Mouse (Mus musculus): ENCODE measurements around the gene Rpl23a.

Rpl23a gene

DNA sequence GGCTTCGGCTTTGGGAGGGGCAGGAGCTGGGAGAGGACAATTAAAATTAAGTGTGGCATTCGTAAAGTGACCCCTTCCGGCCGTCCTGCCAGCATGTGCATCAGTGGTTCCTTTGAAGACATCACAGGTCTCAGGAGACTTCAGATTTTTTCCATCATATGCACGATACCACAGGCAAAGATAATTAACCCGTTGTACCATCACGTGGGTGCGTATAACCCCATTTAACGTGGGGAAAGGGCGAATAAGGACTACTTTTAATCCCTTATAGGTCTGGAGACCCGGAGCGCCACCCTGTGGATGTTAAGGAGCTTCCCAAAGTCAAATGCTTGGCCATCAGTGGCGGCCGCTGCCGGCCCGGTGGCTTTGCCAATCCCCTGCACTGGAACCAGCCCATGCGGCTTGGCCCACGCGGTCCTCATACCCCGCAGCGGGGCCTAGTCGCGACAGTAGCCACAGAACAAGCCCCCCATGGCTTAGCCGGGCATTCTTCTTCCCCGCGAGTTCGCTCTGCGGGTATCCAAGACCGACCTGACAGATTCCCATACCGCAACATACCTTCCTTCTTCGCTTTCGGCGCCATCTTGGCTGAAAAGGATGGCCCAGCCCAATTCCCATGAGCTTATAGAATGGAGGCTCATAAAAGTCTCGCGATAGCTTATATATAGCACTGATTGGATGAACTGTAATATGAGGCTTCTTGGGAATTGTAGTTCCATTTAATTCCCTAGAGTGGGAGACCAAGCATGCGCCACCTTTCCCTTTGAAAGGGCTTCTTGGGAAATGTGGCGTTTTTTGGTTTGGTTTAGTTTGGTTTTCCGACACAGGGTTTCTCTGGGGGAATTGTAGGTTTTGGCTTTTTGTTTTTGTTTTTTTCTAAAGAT is at the start of gene Rpl23a:
Rpl23a (minus strand) TSS at position 624 of the 884 bp plus-strand sequence.
- DNase-seq (ENCODE audit: low spot score), result peak; percentile 78

DNA sequence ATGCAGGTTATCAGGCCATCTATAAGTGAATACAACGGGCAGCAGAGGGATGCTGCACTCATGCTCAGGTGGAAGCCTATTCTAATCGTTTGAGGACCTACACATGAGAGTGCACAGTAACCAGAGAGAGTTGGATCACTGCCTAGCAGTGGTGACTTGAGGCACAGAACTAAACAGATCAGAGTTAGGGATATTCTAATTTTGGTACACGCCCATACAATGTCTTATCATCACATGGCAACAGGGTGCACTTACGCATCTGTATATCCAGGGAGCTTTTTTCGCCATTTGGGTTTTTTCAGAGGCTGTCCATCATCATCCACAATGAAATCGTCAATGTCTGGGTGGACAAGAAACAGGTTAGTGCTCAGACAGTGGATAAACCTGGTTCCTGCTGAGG is 48.1 kb upstream of the Rpl23a start:
- DNase-seq (ENCODE audit: low spot score), result no peak

DNA sequence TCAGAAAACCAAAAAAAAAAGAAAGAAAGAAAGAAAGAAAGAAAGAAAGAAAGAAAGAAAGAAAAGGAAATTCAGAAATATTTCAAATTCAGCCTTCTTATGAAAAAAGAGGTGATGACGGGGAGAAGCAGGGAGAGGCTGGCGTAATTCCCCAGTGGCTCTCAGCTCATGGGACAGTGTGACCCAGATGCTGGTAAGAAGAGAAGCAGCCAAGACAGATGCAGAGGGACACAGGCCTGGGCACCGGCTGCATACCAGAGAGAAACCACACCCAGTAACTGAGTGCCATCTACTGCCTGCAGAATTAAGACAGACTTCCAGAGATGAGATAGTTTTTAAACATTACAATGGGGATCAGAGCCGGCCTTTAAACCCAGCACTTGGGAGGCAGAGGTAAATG is 40.2 kb upstream of the Rpl23a start:
- DNase-seq (ENCODE audit: low spot score), result no peak

- DNase-seq (ENCODE audit: low spot score), result no peak
These were observed 32.4 kb upstream of the Rpl23a start for GRCm38 (mm10) chr11:78215709-78216317.

DNA sequence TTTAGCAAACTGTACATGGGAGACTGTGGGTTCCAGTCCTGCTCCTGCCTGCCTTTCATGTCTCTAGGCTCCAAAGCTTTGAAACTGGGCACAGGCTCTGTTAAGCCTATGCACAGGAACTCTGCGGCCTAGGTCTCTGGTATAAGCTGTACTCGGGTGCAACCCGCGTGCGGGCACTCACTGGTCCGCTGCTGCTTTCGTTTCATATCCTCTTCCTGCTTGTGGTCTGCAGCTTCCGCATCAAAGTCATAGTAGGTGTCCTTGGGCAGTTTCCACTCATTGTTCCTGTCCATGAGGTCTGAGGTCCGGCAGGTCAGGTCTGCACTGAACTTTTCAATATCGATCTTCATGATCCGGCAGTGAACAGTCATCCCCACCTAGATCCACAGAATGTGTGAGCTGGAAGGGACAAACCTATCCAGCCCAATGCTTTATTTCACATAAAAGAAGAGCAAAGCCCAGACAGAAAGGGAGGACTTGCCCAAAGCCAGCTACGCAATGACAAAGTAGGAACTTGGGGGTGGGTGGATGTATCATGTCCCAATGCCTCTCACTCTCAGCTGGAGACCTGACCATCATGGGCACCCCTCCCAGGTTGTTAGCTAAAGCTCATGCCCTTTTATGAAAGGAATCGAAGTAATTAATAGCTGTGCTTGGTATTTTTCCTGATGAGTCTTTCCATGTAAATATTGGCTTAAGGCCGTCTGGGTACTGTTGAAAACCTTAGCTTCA is 29.9 kb upstream of the Rpl23a start:
- DNase-seq (ENCODE audit: low spot score), result no peak

- no peak for DNase-seq (ENCODE audit: low spot score)
These were observed 28.1 kb upstream of the Rpl23a start for GRCm38 (mm10) chr11:78211513-78211912.

DNA sequence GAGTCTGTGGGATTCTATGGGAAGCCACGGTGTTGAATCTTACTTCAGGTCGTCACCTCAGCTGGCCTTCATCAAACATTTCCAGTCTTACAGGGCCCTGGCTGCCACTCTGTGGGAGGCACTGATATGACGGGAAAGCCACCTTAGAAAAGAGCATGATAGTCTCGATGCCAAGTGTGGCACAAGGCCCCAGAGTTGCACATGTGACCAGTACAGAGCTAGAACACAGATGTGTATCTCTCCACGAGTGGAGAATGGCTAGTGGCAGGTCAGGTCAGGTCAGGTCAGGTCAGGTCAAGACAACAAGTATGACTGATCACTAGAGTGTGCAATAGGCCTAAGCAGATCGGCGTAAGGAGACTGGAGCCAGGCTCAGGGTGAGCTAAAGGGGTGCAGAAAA is 27.2 kb upstream of the Rpl23a start:
- no peak for DNase-seq (ENCODE audit: low spot score)

GRCm38 (mm10) chr11:78209886-78210285 is 26.5 kb upstream of the Rpl23a start:
- no peak for DNase-seq (ENCODE audit: low spot score)

DNA sequence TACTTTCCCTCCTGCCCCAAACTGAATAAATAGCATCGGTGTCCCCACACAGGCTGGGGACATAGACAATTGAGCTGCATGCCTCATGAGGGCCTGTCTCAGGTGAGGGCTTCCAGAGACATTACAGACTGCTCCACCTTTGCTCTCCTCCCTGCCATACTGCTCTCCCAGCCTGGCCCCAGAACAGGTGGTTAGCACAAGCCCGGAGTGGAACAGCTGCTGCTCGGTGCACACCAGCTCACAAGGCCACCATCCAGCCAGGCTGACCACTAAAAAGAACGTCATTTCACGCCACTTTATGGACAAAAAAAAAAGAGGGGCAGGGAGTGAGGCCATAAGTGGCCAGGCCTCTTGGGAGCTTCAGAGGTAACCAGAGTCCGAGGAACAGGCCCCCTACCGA is 23.8 kb upstream of the Rpl23a start:
- DNase-seq (ENCODE audit: low spot score), result no peak

DNA sequence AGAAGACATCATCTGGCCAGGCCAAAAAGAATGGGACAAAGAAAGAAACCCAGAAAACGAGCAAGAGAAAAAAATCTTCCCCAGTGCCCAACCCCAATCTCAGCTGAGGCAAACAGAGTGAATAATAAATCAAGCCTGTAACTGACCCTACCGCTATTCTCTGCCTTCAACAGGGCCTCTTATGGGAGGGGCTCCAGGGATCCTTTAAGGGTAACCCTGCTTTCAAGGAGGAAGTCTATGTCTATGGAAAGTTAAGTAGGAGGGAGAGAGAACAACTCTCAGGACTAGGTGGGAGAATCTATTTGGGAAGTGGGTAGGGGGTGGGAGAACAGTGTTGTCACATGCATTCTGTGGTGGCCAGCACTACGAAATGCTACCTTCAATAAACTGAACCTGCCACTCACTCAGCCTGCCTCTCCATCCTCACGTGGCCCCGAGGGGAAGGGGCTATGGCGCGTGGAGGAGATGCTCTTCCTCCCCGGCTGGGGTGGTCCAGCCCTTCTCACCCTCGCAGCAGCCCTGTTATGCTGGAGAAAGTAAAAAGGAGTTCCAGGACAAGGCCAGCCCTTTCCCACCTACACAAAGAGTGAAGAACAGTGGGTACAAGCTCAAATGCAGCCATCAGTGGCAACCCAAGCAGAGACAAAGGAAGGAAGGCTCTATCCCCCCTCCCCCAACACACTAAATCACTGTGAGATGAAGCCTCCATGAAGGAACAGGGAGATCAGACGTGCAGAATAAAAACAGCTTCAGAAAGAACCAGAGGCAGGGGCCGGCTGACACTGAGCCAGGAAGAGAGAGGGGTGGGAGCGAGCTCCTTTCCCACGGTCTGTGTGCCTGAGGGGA is 22.2 kb upstream of the Rpl23a start:
- no peak for DNase-seq (ENCODE audit: low spot score)

- DNase-seq (ENCODE audit: low spot score), result no peak
These were observed 20.9 kb upstream of the Rpl23a start for GRCm38 (mm10) chr11:78204287-78204686.

- no peak for DNase-seq (ENCODE audit: low spot score)
These were observed 19.0 kb upstream of the Rpl23a start for GRCm38 (mm10) chr11:78202372-78202771.

- no peak for DNase-seq (ENCODE audit: low spot score)
These were observed 11.9 kb upstream of the Rpl23a start for GRCm38 (mm10) chr11:78195101-78195863.

GRCm38 (mm10) chr11:78194411-78195100 is 11.2 kb upstream of the Rpl23a start:
- DNase-seq (ENCODE audit: low spot score), result peak; percentile 84

DNA sequence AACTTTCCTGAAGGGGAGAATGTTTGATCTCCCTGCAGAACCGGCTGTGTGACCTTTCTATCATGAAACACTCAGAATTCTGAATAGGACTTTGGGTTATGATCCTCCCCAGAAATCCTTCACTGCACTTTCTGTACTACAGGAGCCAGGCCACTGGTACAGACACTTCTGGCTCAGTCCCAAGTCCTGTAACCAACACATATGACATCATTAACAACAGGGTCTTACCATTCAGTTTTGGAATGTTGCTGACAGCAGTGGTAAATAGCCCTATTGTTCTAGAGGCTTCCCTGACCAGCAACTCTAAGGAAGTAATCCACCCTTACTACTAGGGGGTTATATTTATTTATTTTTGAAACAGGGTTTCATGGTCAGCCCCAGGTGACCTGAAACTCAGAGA is 9.7 kb upstream of the Rpl23a start, which contains the start of gene Proca1:
Proca1 (plus strand) TSS at position 280 of the 400 bp plus-strand sequence.
- DNase-seq (ENCODE audit: low spot score), result no peak

DNA sequence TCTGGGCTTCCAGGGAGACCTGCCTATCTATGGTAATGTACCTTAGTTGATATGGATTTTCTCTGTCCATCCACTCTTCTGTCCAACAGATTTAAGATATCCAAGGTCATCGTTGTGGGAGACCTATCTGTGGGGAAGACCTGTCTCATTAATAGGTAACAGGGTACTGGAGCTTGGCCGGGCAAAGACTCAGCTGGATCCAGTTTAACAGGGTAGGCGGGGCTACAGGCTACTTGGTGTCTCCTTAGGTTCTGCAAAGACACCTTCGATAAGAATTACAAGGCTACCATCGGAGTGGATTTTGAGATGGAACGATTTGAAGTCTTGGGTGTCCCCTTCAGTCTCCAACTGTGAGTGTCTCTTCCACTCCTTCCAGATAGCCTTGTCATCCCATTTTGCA is 6.7 kb upstream of the Rpl23a start:
- DNase-seq (ENCODE audit: low spot score), result no peak

DNA sequence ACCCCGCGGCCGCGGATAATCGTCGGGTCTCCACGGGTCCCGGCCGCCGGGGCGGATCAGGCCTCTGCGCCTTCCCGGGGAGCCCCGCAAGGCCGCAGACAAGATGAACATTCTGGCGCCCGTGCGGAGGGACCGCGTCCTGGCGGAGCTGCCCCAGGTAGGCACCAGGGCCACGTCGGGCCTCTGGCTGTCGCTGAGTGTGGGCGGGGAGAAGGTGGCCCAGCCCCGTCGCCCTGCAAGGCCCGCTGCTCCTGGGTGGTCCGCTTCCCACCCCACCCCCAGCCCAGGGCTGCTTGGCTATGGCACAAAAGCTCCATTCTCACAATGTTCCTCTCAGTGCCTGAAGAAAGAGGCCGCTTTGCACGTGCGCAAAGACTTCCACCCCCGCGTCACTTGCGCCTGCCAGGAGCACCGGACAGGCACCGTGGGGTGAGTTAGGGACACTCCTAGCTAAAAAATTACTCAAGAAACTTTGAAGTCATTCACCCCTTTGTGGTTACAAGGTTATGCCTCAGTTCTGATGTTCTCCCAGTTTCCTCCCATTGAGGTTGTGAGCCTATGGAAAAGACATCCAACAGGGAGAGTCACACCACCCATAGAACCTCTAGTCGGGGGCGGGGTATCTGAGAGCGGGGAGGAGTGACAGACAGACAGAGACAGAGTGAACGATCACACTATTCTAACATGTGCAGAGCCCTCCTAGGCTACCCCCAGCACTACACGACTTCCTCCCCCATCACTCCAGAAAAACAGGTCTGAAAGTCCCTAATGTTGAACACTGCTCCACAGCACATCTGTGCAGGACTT is 6.1 kb upstream of the Rpl23a start:
- DNase-seq (ENCODE audit: low spot score), result peak; percentile 61

DNA sequence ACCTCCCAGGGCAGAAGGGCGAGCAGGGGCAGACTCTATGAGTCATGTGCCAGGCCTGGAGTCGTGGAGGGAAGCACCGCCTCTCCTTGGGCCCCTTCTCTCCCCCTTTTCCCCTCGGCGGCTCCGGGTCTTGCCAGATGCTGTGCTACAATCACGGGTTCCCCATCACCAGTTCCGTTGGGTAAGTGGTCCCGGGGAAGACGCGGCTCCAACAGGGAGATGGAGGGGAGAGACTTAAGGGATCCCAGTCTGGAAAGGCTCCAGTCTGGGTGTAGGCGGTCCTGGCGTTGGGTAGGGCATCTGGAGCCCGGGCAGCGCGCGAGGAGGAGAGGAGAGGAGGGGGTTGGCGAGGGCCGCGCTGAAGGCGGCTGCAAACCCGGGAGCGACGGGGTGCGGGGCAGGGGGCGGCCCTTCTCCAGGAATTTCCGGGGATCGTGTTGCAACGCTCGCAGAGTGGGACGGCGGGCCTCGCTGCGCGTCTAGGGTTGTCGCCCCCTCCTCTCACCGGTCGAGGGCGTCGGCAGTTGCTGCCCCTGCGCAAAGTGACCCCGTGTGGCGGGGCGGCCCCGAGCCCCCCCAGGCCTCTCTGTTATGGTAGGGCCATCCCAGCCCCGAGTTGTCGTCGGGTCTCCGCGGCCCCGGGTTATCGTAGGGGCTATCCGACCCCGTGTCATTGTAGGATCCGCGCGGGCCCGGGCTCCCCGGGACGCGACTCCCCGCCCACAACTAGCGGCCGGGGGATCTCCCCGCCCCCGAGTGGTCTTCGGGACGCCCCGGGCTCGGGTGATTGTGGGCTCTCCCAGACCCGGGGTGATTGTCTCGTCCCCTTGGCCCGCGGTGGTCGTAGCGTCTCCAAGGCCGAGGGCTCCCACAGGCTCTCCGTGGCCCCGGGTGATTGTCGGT is 5.2 kb upstream of the Rpl23a start, which contains the start of gene Rab34:
Rab34 (plus strand) TSS at position 100 of the 903 bp plus-strand sequence.
- peak; percentile 81 for DNase-seq (ENCODE audit: low spot score)

Measured in urinary bladder, postnatal 14 days (tissue).